Mouse (Mus musculus): ENCODE data around the gene Chmp3. TPM values are rescaled to one million over a fixed set of nuclear protein-coding genes. Genes with fewer than 3 reads are reported as not detected.

The Chmp3 gene
- total RNA-seq (2014; rRNA removed; ENCODE audit: low replicate concordance) (46.1 and 51.7 TPM in 2 replicates), polyA plus RNA-seq (2015; fragmentation: Nextera tagmentation; extraction: Ambion mirVana) (62.5 and 63.3 TPM in 2 replicates)

DNA sequence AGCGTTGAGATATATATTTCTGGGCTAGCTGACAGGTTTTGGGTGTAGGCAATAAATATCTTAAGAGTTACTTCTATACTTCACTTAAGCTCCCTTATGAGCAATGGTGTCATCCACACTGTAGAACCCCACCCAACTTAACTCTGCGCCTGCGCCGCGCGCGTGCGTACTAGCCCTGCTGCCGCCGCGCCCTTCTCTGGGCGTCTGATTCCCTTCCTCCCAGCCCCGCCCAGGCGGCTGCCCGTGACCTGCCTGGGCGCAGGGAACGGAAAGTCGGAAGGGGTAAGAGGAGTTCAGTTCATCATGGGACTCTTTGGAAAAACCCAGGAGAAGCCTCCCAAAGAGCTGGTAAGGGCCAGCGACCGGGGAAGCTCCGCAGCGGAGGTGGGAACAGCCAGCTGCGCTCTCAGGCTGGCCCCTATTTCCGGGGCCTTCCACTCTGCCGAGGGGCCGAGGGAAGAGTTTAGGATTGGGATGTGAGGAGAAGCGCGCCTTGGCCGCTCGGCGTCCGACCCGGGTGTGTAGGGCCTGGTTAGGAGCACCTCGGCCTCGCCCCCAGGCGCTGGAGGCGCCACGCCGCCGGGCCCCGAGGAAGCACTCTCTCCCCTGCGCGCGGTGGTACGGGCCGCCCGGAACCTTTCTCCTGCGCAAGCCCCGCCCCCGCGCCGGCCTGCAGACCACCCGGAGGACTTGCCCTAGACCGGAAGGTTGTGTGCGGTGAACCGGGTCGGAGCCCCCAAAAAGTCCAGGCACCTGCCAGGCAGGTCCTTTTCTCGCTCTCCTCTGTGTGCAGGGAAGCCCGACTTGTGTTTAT is at the start of gene Chmp3:
Chmp3 (plus strand) TSS at position 112 of the 814 bp plus-strand sequence.
- Histone ChIP-seq H3K9ac (replicated peaks; ENCODE audit: low read depth, low read length) (peak within 1 kb of the TSS; percentile 99), H3K4me3 (ENCODE audit: low read depth, low read length) (peak within 1 kb of the TSS; percentile 99), H3K4me1 (ENCODE audit: control insufficient read depth, insufficient read depth) (peaks cover 10% of the 10 kb centered on the region), H3K27me3 (ENCODE audit: control insufficient read depth, insufficient read depth, low read length) (no peaks in the 10 kb centered on the region), H3K27ac (ENCODE audit: low read depth) (peak within 1 kb of the TSS; percentile 100), H3K9me3 (replicated peaks; ENCODE audit: control insufficient read depth, low read length) (no peaks in the 10 kb centered on the region), H3K4me2 (ENCODE audit: low read depth, low read length) (peak within 1 kb of the TSS; percentile 78), H3K36me3 (replicated peaks; ENCODE audit: control insufficient read depth, insufficient read depth, low read length) (no peaks in the 10 kb centered on the region)
- TF ChIP-seq CTCF (IDR thresholded peaks at IDR 0.05; ENCODE audit: low read depth) = no peak
- TF ChIP-seq EP300 (IDR thresholded peaks at IDR 0.05; ENCODE audit: low read depth) = peak; percentile 75; the same call in 1 of the 2 replicates
- DNase-seq (ENCODE audit: low spot score) (peak; percentile 91), ATAC-seq (ENCODE audit: insufficient read depth, low read depth) (peak; percentile 98)
- under 1% methylated on average over 59 of the region's 59 CpGs for WGBS

DNA sequence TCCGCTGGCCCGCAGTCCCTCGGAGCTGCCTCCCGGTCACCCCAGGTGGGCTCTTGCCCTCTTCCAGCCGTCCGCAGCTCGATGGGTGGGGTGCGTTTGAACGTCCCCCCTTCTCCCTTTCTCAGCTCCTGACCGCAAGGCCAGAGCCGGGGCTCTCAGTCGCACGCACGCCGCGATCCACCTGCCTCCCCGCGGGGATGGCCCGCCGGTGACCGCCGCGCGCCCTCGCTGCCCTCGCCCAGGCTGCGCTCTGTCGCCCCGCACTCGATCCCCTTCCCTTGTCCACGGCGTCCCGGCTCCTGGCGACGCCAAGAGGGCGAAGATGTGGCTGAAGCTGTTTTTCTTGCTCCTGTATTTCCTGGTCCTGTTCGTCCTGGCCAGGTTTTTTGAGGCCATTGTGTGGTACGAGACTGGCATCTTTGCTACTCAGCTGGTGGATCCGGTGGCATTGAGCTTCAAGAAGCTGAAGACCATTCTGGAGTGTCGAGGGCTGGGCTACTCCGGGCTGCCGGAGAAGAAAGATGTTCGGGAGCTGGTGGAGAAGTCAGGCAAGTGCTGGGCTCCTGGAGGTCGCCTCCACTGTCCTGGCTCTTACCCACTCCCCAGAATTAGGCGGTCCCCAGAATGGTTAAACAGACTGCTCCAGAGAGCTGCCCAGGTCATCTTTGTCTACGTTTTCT is 49.1 kb upstream of the Chmp3 start:
- no peaks in the 10 kb centered on the region for H3K27me3 ChIP-seq (ENCODE audit: control insufficient read depth, insufficient read depth, low read length)
- peak overlapping the region; percentile 99 for H3K27ac ChIP-seq (ENCODE audit: low read depth)
- TF ChIP-seq CTCF (IDR thresholded peaks at IDR 0.05; ENCODE audit: low read depth) = no peak
- TF ChIP-seq EP300 (IDR thresholded peaks at IDR 0.05; ENCODE audit: low read depth) = no peak
- DNase-seq (ENCODE audit: low spot score) = peak; percentile 24
- peaks cover 13% of the 10 kb centered on the region; the same call in 1 of the 2 replicates for H3K4me1 ChIP-seq (ENCODE audit: control insufficient read depth, insufficient read depth)
- peak; percentile 32 for ATAC-seq (ENCODE audit: insufficient read depth, low read depth)
- H3K4me3 ChIP-seq (ENCODE audit: low read depth, low read length) = peak overlapping the region; percentile 91
- no peaks in the 10 kb centered on the region for H3K9me3 ChIP-seq (replicated peaks; ENCODE audit: control insufficient read depth, low read length)
- peak overlapping the region; percentile 88 for H3K4me2 ChIP-seq (ENCODE audit: low read depth, low read length)
- H3K9ac ChIP-seq (replicated peaks; ENCODE audit: low read depth, low read length) = peak overlapping the region; percentile 98
- WGBS = under 1% methylated on average over 44 of the region's 46 CpGs
- H3K36me3 ChIP-seq (replicated peaks; ENCODE audit: control insufficient read depth, insufficient read depth, low read length) = peaks cover 4% of the 10 kb centered on the region

DNA sequence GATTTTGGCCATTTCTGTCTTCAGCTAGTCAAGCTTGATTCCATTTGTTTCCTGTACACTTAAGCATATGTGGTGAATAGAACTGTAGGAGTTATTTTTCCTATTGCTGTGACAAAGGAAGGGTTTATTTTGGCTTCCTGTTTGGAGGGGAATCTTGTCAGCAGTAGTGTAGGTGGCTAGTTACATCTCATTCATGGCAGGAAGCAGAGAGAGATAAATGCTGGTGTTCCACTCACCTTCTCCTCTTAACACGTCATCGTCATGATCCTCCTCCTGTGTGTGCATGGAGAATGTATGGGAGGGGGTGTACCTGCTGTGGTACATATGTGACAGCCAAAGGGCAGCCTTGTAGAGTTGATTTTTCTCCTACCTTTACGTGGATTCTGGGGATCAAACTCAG is 43.0 kb upstream of the Chmp3 start:
- no peak overlapping the region for H3K27ac ChIP-seq (ENCODE audit: low read depth)
- H3K9me3 ChIP-seq (replicated peaks; ENCODE audit: control insufficient read depth, low read length) = no peaks in the 10 kb centered on the region
- no peak overlapping the region for H3K4me2 ChIP-seq (ENCODE audit: low read depth, low read length)
- DNase-seq (ENCODE audit: low spot score) = no peak
- ATAC-seq (ENCODE audit: insufficient read depth, low read depth) = no peak
- TF ChIP-seq CTCF (IDR thresholded peaks at IDR 0.05; ENCODE audit: low read depth) (no peak), EP300 (IDR thresholded peaks at IDR 0.05; ENCODE audit: low read depth) (no peak)
- 58% methylated on average over 3 of the region's 3 CpGs for WGBS
- no peaks in the 10 kb centered on the region for H3K27me3 ChIP-seq (ENCODE audit: control insufficient read depth, insufficient read depth, low read length)
- peaks cover 9% of the 10 kb centered on the region for H3K36me3 ChIP-seq (replicated peaks; ENCODE audit: control insufficient read depth, insufficient read depth, low read length)
- peaks cover 8% of the 10 kb centered on the region; the same call in 1 of the 2 replicates for H3K4me1 ChIP-seq (ENCODE audit: control insufficient read depth, insufficient read depth)
- no peak overlapping the region for H3K4me3 ChIP-seq (ENCODE audit: low read depth, low read length)
- H3K9ac ChIP-seq (replicated peaks; ENCODE audit: low read depth, low read length) = no peak overlapping the region

DNA sequence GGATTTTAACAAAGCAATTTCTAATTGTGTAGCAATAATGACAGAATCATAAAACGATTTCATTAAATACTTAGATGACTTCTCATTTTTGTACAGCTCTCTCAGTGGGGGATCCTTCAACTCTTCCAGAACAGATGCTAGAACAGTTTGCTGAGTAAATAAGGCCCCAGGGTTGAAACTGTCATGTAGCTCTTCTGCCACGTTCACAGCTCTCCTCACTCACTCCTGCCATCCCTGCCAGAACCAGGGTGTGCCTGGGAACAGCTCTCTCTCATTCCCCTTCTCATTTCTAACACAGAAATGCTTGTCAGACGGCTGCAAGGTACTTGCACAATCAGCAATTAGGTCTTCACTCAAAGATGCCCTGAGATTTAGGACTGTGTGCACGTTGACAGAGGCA is 40.6 kb upstream of the Chmp3 start:
- Histone ChIP-seq H3K36me3 (replicated peaks; ENCODE audit: control insufficient read depth, insufficient read depth, low read length) (peaks cover 18% of the 10 kb centered on the region), H3K27ac (ENCODE audit: low read depth) (no peak overlapping the region), H3K27me3 (ENCODE audit: control insufficient read depth, insufficient read depth, low read length) (no peaks in the 10 kb centered on the region), H3K4me1 (ENCODE audit: control insufficient read depth, insufficient read depth) (no peaks in the 10 kb centered on the region), H3K4me2 (ENCODE audit: low read depth, low read length) (no peak overlapping the region), H3K9me3 (replicated peaks; ENCODE audit: control insufficient read depth, low read length) (no peaks in the 10 kb centered on the region), H3K4me3 (ENCODE audit: low read depth, low read length) (no peak overlapping the region), H3K9ac (replicated peaks; ENCODE audit: low read depth, low read length) (no peak overlapping the region)
- DNase-seq (ENCODE audit: low spot score) = no peak
- ATAC-seq (ENCODE audit: insufficient read depth, low read depth) = no peak
- 56% methylated on average over 4 of the region's 4 CpGs for WGBS
- TF ChIP-seq EP300 (IDR thresholded peaks at IDR 0.05; ENCODE audit: low read depth) = no peak
- TF ChIP-seq CTCF (IDR thresholded peaks at IDR 0.05; ENCODE audit: low read depth) = no peak

DNA sequence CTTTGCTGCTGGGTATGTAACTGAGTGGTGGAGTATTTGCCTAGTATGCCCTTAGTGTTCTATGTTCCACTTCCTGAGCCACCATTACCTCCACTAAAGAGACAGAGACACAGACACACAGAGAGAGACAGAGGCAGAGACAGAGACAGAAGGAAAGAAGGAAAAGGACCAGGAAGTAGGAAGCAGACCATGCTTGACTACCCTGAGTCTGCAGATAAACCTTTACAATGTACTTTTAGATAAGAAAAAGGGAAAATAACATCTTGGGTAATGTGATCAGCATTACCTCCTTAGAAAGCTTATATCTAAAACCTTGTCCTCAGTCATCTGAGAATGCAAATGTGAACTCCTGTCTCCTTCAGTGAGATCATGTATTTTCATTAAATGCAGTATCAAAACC is 39.9 kb upstream of the Chmp3 start:
- H3K36me3 ChIP-seq (replicated peaks; ENCODE audit: control insufficient read depth, insufficient read depth, low read length) = peaks cover 23% of the 10 kb centered on the region
- H3K27me3 ChIP-seq (ENCODE audit: control insufficient read depth, insufficient read depth, low read length) = no peaks in the 10 kb centered on the region
- no peak overlapping the region for H3K27ac ChIP-seq (ENCODE audit: low read depth)
- no peak overlapping the region for H3K4me2 ChIP-seq (ENCODE audit: low read depth, low read length)
- no peak overlapping the region for H3K4me3 ChIP-seq (ENCODE audit: low read depth, low read length)
- ATAC-seq (ENCODE audit: insufficient read depth, low read depth) (no peak), DNase-seq (ENCODE audit: low spot score) (no peak)
- no peak for TF ChIP-seq EP300 (IDR thresholded peaks at IDR 0.05; ENCODE audit: low read depth)
- no peak for TF ChIP-seq CTCF (IDR thresholded peaks at IDR 0.05; ENCODE audit: low read depth)
- H3K4me1 ChIP-seq (ENCODE audit: control insufficient read depth, insufficient read depth) = no peaks in the 10 kb centered on the region
- H3K9me3 ChIP-seq (replicated peaks; ENCODE audit: control insufficient read depth, low read length) = no peaks in the 10 kb centered on the region
- no peak overlapping the region for H3K9ac ChIP-seq (replicated peaks; ENCODE audit: low read depth, low read length)

Measured in heart, postnatal 0 days (tissue).